Mouse (Mus musculus): ENCODE measurements around the gene Unc79. TPM values are rescaled to one million over a fixed set of nuclear protein-coding genes. Genes with fewer than 3 reads are reported as not detected.
A peak's percentile ranks its signal among the peaks of the same experiment; 100 is the strongest.

Unc79 gene
- polyA plus RNA-seq, 1 experiment from 2014 or later, result 3.4 TPM

GRCm38 (mm10) chr12:103091831-103092230 lies 143.2 kb downstream of the Unc79 start:
- Histone ChIP-seq H3K27ac (ENCODE audit: low read depth, low read length) (no peak overlapping the region), H3K4me1 (ENCODE audit: control insufficient read depth, insufficient read depth, low read length) (no peaks in the 10 kb centered on the region), H3K4me3 (ENCODE audit: low read depth, low read length) (no peak overlapping the region), H3K9ac (ENCODE audit: low read length) (no peak overlapping the region), H3K36me3 (ENCODE audit: control insufficient read depth, insufficient read depth, low read length) (no peaks in the 10 kb centered on the region), H3K9me3 (ENCODE audit: control insufficient read depth, low read length) (no peaks in the 10 kb centered on the region), H3K4me2 (ENCODE audit: low read depth) (no peak overlapping the region), H3K27me3 (ENCODE audit: control insufficient read depth, insufficient read depth, low read length) (no peaks in the 10 kb centered on the region)
- WGBS, result 88% methylated on average over 6 of the region's 6 CpGs
- no peak for ATAC-seq (ENCODE audit: insufficient read depth, low FRiP score, low TSS enrichment)
- DNase-seq (ENCODE audit: low spot score), result no peak

GRCm38 (mm10) chr12:103095160-103095559 lies 146.5 kb downstream of the Unc79 start:
- Histone ChIP-seq H3K27me3 (ENCODE audit: control insufficient read depth, insufficient read depth, low read length) (no peaks in the 10 kb centered on the region), H3K27ac (ENCODE audit: low read depth, low read length) (no peak overlapping the region), H3K4me2 (ENCODE audit: low read depth) (no peak overlapping the region), H3K4me3 (ENCODE audit: low read depth, low read length) (no peak overlapping the region), H3K9ac (ENCODE audit: low read length) (no peak overlapping the region), H3K4me1 (ENCODE audit: control insufficient read depth, insufficient read depth, low read length) (no peaks in the 10 kb centered on the region), H3K9me3 (ENCODE audit: control insufficient read depth, low read length) (no peaks in the 10 kb centered on the region), H3K36me3 (ENCODE audit: control insufficient read depth, insufficient read depth, low read length) (no peaks in the 10 kb centered on the region)
- 82% methylated on average over 5 of the region's 5 CpGs for WGBS
- ATAC-seq (ENCODE audit: insufficient read depth, low FRiP score, low TSS enrichment) (no peak), DNase-seq (ENCODE audit: low spot score) (no peak)

GRCm38 (mm10) chr12:103099185-103099584 lies 150.5 kb downstream of the Unc79 start:
- no peak overlapping the region for H3K9ac ChIP-seq (ENCODE audit: low read length)
- no peaks in the 10 kb centered on the region for H3K36me3 ChIP-seq (ENCODE audit: control insufficient read depth, insufficient read depth, low read length)
- no peak overlapping the region for H3K4me3 ChIP-seq (ENCODE audit: low read depth, low read length)
- H3K27me3 ChIP-seq (ENCODE audit: control insufficient read depth, insufficient read depth, low read length), result no peaks in the 10 kb centered on the region
- DNase-seq (ENCODE audit: low spot score), result no peak
- no peaks in the 10 kb centered on the region for H3K4me1 ChIP-seq (ENCODE audit: control insufficient read depth, insufficient read depth, low read length)
- no peak overlapping the region for H3K4me2 ChIP-seq (ENCODE audit: low read depth)
- H3K9me3 ChIP-seq (ENCODE audit: control insufficient read depth, low read length), result no peaks in the 10 kb centered on the region
- no peak for ATAC-seq (ENCODE audit: insufficient read depth, low FRiP score, low TSS enrichment)
- 78% methylated on average over 1 of the region's 1 CpGs for WGBS
- no peak overlapping the region for H3K27ac ChIP-seq (ENCODE audit: low read depth, low read length)

- Histone ChIP-seq H3K4me1 (ENCODE audit: control insufficient read depth, insufficient read depth, low read length) (no peaks in the 10 kb centered on the region), H3K36me3 (ENCODE audit: control insufficient read depth, insufficient read depth, low read length) (no peaks in the 10 kb centered on the region), H3K9me3 (ENCODE audit: control insufficient read depth, low read length) (no peaks in the 10 kb centered on the region), H3K4me2 (ENCODE audit: low read depth) (no peak overlapping the region), H3K27me3 (ENCODE audit: control insufficient read depth, insufficient read depth, low read length) (no peaks in the 10 kb centered on the region), H3K27ac (ENCODE audit: low read depth, low read length) (no peak overlapping the region), H3K9ac (ENCODE audit: low read length) (no peak overlapping the region), H3K4me3 (ENCODE audit: low read depth, low read length) (no peak overlapping the region)
- ATAC-seq (ENCODE audit: insufficient read depth, low FRiP score, low TSS enrichment) (no peak), DNase-seq (ENCODE audit: low spot score) (no peak)
- WGBS, result 62% methylated on average over 5 of the region's 5 CpGs
Observed at GRCm38 (mm10) chr12:103100088-103100487, 151.4 kb downstream of the Unc79 start.

GRCm38 (mm10) chr12:103103041-103103440 lies 154.4 kb downstream of the Unc79 start:
- Histone ChIP-seq H3K9ac (ENCODE audit: low read length) (no peak overlapping the region), H3K4me1 (ENCODE audit: control insufficient read depth, insufficient read depth, low read length) (no peaks in the 10 kb centered on the region), H3K27me3 (ENCODE audit: control insufficient read depth, insufficient read depth, low read length) (no peaks in the 10 kb centered on the region), H3K27ac (ENCODE audit: low read depth, low read length) (no peak overlapping the region), H3K9me3 (ENCODE audit: control insufficient read depth, low read length) (no peaks in the 10 kb centered on the region), H3K4me2 (ENCODE audit: low read depth) (no peak overlapping the region), H3K36me3 (ENCODE audit: control insufficient read depth, insufficient read depth, low read length) (no peaks in the 10 kb centered on the region), H3K4me3 (ENCODE audit: low read depth, low read length) (no peak overlapping the region)
- WGBS, result 72% methylated on average over 2 of the region's 2 CpGs
- no peak for DNase-seq (ENCODE audit: low spot score)
- no peak for ATAC-seq (ENCODE audit: insufficient read depth, low FRiP score, low TSS enrichment)

GRCm38 (mm10) chr12:103103601-103104000 lies 154.9 kb downstream of the Unc79 start:
- H3K36me3 ChIP-seq (ENCODE audit: control insufficient read depth, insufficient read depth, low read length), result no peaks in the 10 kb centered on the region
- no peak for DNase-seq (ENCODE audit: low spot score)
- ATAC-seq (ENCODE audit: insufficient read depth, low FRiP score, low TSS enrichment), result no peak
- no peak overlapping the region for H3K4me3 ChIP-seq (ENCODE audit: low read depth, low read length)
- H3K9me3 ChIP-seq (ENCODE audit: control insufficient read depth, low read length), result no peaks in the 10 kb centered on the region
- H3K27me3 ChIP-seq (ENCODE audit: control insufficient read depth, insufficient read depth, low read length), result no peaks in the 10 kb centered on the region
- no peak overlapping the region for H3K9ac ChIP-seq (ENCODE audit: low read length)
- WGBS, result 22% methylated on average over 5 of the region's 5 CpGs
- H3K27ac ChIP-seq (ENCODE audit: low read depth, low read length), result no peak overlapping the region
- no peaks in the 10 kb centered on the region for H3K4me1 ChIP-seq (ENCODE audit: control insufficient read depth, insufficient read depth, low read length)
- 0 out of 2 replicates have a peak overlapping the region, but pooled peaks have one; percentile 7 for H3K4me2 ChIP-seq (ENCODE audit: low read depth)

GRCm38 (mm10) chr12:103109301-103109700 lies 160.6 kb downstream of the Unc79 start:
- Histone ChIP-seq H3K36me3 (ENCODE audit: control insufficient read depth, insufficient read depth, low read length) (no peaks in the 10 kb centered on the region), H3K4me1 (ENCODE audit: control insufficient read depth, insufficient read depth, low read length) (no peaks in the 10 kb centered on the region), H3K9ac (ENCODE audit: low read length) (no peak overlapping the region), H3K4me3 (ENCODE audit: low read depth, low read length) (no peak overlapping the region), H3K4me2 (ENCODE audit: low read depth) (no peak overlapping the region), H3K27me3 (ENCODE audit: control insufficient read depth, insufficient read depth, low read length) (no peaks in the 10 kb centered on the region), H3K27ac (ENCODE audit: low read depth, low read length) (no peak overlapping the region), H3K9me3 (ENCODE audit: control insufficient read depth, low read length) (no peaks in the 10 kb centered on the region)
- ATAC-seq (ENCODE audit: insufficient read depth, low FRiP score, low TSS enrichment) (no peak), DNase-seq (ENCODE audit: low spot score) (no peak)
- WGBS, result 90% methylated on average over 7 of the region's 7 CpGs

- Histone ChIP-seq H3K9me3 (ENCODE audit: control insufficient read depth, low read length) (no peaks in the 10 kb centered on the region), H3K4me1 (ENCODE audit: control insufficient read depth, insufficient read depth, low read length) (no peaks in the 10 kb centered on the region), H3K27ac (ENCODE audit: low read depth, low read length) (no peak overlapping the region), H3K9ac (ENCODE audit: low read length) (no peak overlapping the region), H3K4me2 (ENCODE audit: low read depth) (no peak overlapping the region), H3K4me3 (ENCODE audit: low read depth, low read length) (no peak overlapping the region), H3K36me3 (ENCODE audit: control insufficient read depth, insufficient read depth, low read length) (no peaks in the 10 kb centered on the region), H3K27me3 (ENCODE audit: control insufficient read depth, insufficient read depth, low read length) (no peaks in the 10 kb centered on the region)
- ATAC-seq (ENCODE audit: insufficient read depth, low FRiP score, low TSS enrichment) (no peak), DNase-seq (ENCODE audit: low spot score) (no peak)
- 88% methylated on average over 8 of the region's 8 CpGs for WGBS
Observed at GRCm38 (mm10) chr12:103116639-103117038, 168.0 kb downstream of the Unc79 start.

- no peak overlapping the region for H3K4me3 ChIP-seq (ENCODE audit: low read depth, low read length)
- H3K27ac ChIP-seq (ENCODE audit: low read depth, low read length), result no peak overlapping the region
- WGBS, result 65% methylated on average over 10 of the region's 10 CpGs
- no peaks in the 10 kb centered on the region for H3K36me3 ChIP-seq (ENCODE audit: control insufficient read depth, insufficient read depth, low read length)
- no peak overlapping the region for H3K9ac ChIP-seq (ENCODE audit: low read length)
- H3K4me2 ChIP-seq (ENCODE audit: low read depth), result no peak overlapping the region
- no peaks in the 10 kb centered on the region for H3K27me3 ChIP-seq (ENCODE audit: control insufficient read depth, insufficient read depth, low read length)
- ATAC-seq (ENCODE audit: insufficient read depth, low FRiP score, low TSS enrichment) (no peak), DNase-seq (ENCODE audit: low spot score) (no peak)
- no peaks in the 10 kb centered on the region for H3K4me1 ChIP-seq (ENCODE audit: control insufficient read depth, insufficient read depth, low read length)
- no peaks in the 10 kb centered on the region for H3K9me3 ChIP-seq (ENCODE audit: control insufficient read depth, low read length)
Observed at GRCm38 (mm10) chr12:103117517-103118193, 169.0 kb downstream of the Unc79 start.

Measured in neural tube, embryonic 11.5 days (tissue).